Comparison of ENCODE assay signal across 9 mouse cellular contexts in the genomic region with DNA sequence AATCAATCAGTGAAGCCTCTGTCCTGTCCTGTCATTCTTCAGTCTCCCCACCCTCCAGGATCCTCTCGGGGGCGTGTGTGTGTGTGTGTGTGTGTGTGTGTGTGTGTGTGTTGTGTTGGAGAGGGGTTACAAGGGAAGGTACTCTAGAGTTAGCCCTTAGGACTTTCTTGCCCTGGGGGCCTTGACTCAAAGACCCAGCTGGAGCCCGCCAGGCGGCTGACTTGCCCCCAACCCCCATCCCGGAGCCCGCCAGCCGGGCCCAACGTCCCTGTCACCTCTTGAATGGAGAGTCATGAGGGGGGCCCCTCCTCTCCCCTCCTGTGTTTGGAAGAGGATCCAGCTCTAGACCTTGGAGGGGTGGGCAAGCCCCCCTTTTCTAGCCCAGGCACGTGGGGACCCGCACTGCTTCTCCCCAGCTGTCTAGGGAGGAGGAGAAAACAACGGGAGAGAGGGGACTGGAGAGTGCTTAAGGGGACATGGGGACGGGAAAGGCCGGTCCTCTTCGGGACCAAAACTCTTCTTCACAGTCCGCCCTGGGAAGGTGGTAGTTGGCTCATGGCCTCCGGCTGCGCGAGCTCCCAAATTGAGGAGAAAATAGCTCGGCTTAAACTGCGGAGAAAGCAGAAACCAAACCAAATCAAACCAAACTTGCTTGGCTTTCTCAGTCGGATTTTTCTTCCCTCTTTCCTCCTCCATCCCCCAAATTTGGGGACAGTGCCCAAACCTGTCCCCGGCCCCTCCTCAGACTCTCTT. TPM values are rescaled to one million over a fixed set of nuclear protein-coding genes. Genes with fewer than 3 reads are reported as not detected.
DNase-seq lines count a peak whose midpoint lies in the region; ATAC-seq lines count a peak whose summit lies in the region.
"Had no signal": no experiment of that assay in that cellular context is flagged by ENCODE, and none has a peak within 500 bp of the region (broad histone marks: within the 10 kb centered on the region; RNA-seq: fewer than 3 reads in every experiment).

No protein-coding gene starts in this region.

- peak overlapping the region; percentile 39 for H3K4me3 ChIP-seq in heart, embryonic 12.5 days
- H3K4me3 ChIP-seq in hindbrain, embryonic 16.5 days (ENCODE audit: low read length): 0 out of 2 replicates have a peak overlapping the region, but pooled peaks have one; percentile 6
- H3K4me3 ChIP-seq in midbrain, embryonic 16.5 days (ENCODE audit: low read depth, low read length): no peak overlapping the region

- H3K4me1 ChIP-seq in heart, embryonic 12.5 days (replicated peaks): peaks cover 33% of the 10 kb centered on the region
- H3K4me1 ChIP-seq in hindbrain, embryonic 16.5 days (ENCODE audit: control insufficient read depth, insufficient read depth, low read depth, low read length): no peaks in the 10 kb centered on the region
- no peaks in the 10 kb centered on the region for H3K4me1 ChIP-seq in midbrain, embryonic 16.5 days (ENCODE audit: control insufficient read depth, insufficient read depth, low read length)

- ATAC-seq in heart, embryonic 12.5 days (ENCODE audit: insufficient number of reproducible peaks, low FRiP score): no peak
- no peak for ATAC-seq in hindbrain, embryonic 16.5 days
- no peak for ATAC-seq in midbrain, embryonic 16.5 days

- peaks cover 94% of the 10 kb centered on the region for H3K27me3 ChIP-seq in heart, embryonic 12.5 days (replicated peaks)
- H3K27me3 ChIP-seq in hindbrain, embryonic 16.5 days (replicated peaks; ENCODE audit: control insufficient read depth, insufficient read depth, low read length): peaks cover 85% of the 10 kb centered on the region
- H3K27me3 ChIP-seq in midbrain, embryonic 16.5 days (ENCODE audit: control insufficient read depth, insufficient read depth, low read depth, low read length): peaks cover 84% of the 10 kb centered on the region

- no peaks in the 10 kb centered on the region for H3K9me3 ChIP-seq in heart, embryonic 12.5 days (replicated peaks)
- no peaks in the 10 kb centered on the region for H3K9me3 ChIP-seq in hindbrain, embryonic 16.5 days (ENCODE audit: control insufficient read depth, low read length)
- H3K9me3 ChIP-seq in midbrain, embryonic 16.5 days (replicated peaks; ENCODE audit: control insufficient read depth, low read length, poor library complexity, severe bottlenecking): no peaks in the 10 kb centered on the region

- DNase-seq in heart, adult 9 months (ENCODE audit: low spot score in 2 of 2): no peak
- DNase-seq in adrenal gland, adult 2 months: peak; percentile 88
- no peak for DNase-seq in right cerebral cortex, adult 18-20 months
- no peak for DNase-seq in cerebellum, adult 18-20 months
- DNase-seq in adipocyte (ENCODE audit: low spot score): no peak

- H3K4me2 ChIP-seq in heart, embryonic 12.5 days: peak overlapping the region; percentile 67
- peak overlapping the region; percentile 35 for H3K4me2 ChIP-seq in hindbrain, embryonic 16.5 days (ENCODE audit: low read length)
- peak overlapping the region; percentile 17; the same call in 1 of the 2 replicates for H3K4me2 ChIP-seq in midbrain, embryonic 16.5 days (ENCODE audit: low read length)

- peak overlapping the region; percentile 8; the same call in 1 of the 2 replicates for H3K9ac ChIP-seq in heart, embryonic 12.5 days
- H3K9ac ChIP-seq in hindbrain, embryonic 16.5 days (ENCODE audit: low read depth, low read length): no peak overlapping the region
- H3K9ac ChIP-seq in midbrain, embryonic 16.5 days (ENCODE audit: low read depth, low read length): no peak overlapping the region

- 1% methylated on average over 22 of the region's 22 CpGs for WGBS in heart, embryonic 12.5 days
- 2% methylated on average over 22 of the region's 22 CpGs for WGBS in hindbrain, embryonic 16.5 days
- 2% methylated on average over 22 of the region's 22 CpGs for WGBS in midbrain, embryonic 16.5 days

- H3K36me3 ChIP-seq in heart, embryonic 12.5 days: 0 out of 2 replicates have a peak, but pooled peaks cover 3% of the 10 kb centered on the region
- no peaks in the 10 kb centered on the region for H3K36me3 ChIP-seq in hindbrain, embryonic 16.5 days (ENCODE audit: control insufficient read depth, insufficient read depth, low read length)
- no peaks in the 10 kb centered on the region for H3K36me3 ChIP-seq in midbrain, embryonic 16.5 days (ENCODE audit: control insufficient read depth, insufficient read depth, low read length)

- H3K27ac ChIP-seq in heart, embryonic 12.5 days (ENCODE audit: poor library complexity, severe bottlenecking): no peak overlapping the region
- no peak overlapping the region for H3K27ac ChIP-seq in hindbrain, embryonic 16.5 days (ENCODE audit: low read depth, low read length)
- no peak overlapping the region for H3K27ac ChIP-seq in midbrain, embryonic 16.5 days (ENCODE audit: low read length)

RNA-seq across cellular contexts. Expression of a gene that starts 15.2 kb away (rescaled TPM):
- polyA plus RNA-seq in heart, embryonic 12.5 days (2016; fragmentation: Nextera tagmentation; extraction: Ambion mirVana): 18.8 and 21.0 TPM in 2 replicates
- total RNA-seq in adrenal gland, adult 2 months (2021): 100 to 1,000 TPM; 285 to 315 TPM
- polyA plus RNA-seq in adrenal gland, adult 2 months (2012; rRNA removed): 854 and 965 TPM in 2 replicates
- 2.9 and 5.0 TPM in 2 replicates for polyA plus RNA-seq in hindbrain, embryonic 16.5 days (2015; fragmentation: Nextera tagmentation; extraction: Ambion mirVana)
- 2.4 and 3.4 TPM in 2 replicates for polyA plus RNA-seq in midbrain, embryonic 16.5 days (2015; fragmentation: Nextera tagmentation; extraction: Ambion mirVana)
- total RNA-seq: MEL had no signal

Comparison
In these comparisons a context has a peak if more than half of its experiments do, and no peak if none do; other contexts are left out.
1. H3K4me2 ChIP-seq: peak in every context shown above with its lines; median percentile 67 in heart, embryonic 12.5 days; 35 in hindbrain, embryonic 16.5 days; 17 in midbrain, embryonic 16.5 days.
2. RNA of a gene that starts 15.2 kb away (polyA plus RNA-seq): 854 to 965 TPM in adrenal gland, adult 2 months; 18.8 to 21.0 TPM in heart, embryonic 12.5 days, 2.9 to 5.0 TPM in hindbrain, embryonic 16.5 days and 2.4 to 3.4 TPM in midbrain, embryonic 16.5 days; every median in the first group is over 10 times any median in the second.